Mouse (Mus musculus) large intestine, adult 2 months (tissue): ENCODE measurements at regions not wholly inside any gene's neighbourhood (a gene's known extent, or its start where the extent isn't known, plus 50 kb on each side); places are given as distances from the start of the nearest gene placed in this dataset.
"Not testable (repeated sequence)": the region's sequence is repeated elsewhere in the genome, so short reads cannot be mapped to it uniquely, and the experiment has no call there.

Experiments
- DNase-seq: peaks from one replicate; pipeline ENCODE4 v3.0.0-alpha.2; 2012; ENCODE audit warnings: low read depth, low spot score
- WGBS: fragments of 180-500 bp; shearing (Covaris S2); methylation state at CpG from one replicate; pipeline ENCODE4 v1.1.7; 2018; 5-methylcytosine and 5-hydroxymethylcytosine counted together

GRCm38 (mm10) chr16:42570246-42570996, 230.0 kb upstream of the Gap43 start:
- DNase-seq = no peak
- WGBS = 74% methylated on average over 6 of the region's 6 CpGs

- WGBS = 76% methylated on average over 2 of the region's 2 CpGs
Observed at GRCm38 (mm10) chr16:42569335-42569734, 228.9 kb upstream of the Gap43 start.

GRCm38 (mm10) chr16:42549591-42549990, 209.1 kb upstream of the Gap43 start:
- no peak for DNase-seq
- 67% methylated on average over 1 of the region's 1 CpGs for WGBS

More at GRCm38 (mm10) chr16:42569335-42569734, 228.9 kb upstream of the Gap43 start:
- DNase-seq = no peak

- 71% methylated on average over 14 of the region's 14 CpGs for WGBS
- DNase-seq = no peak
Observed at GRCm38 (mm10) chr16:42546229-42547163, 206.0 kb upstream of the Gap43 start.

GRCm38 (mm10) chr16:42517321-42517720, 176.9 kb upstream of the Gap43 start:
- DNase-seq = no peak
- 59% methylated on average over 4 of the region's 4 CpGs for WGBS

- WGBS = 67% methylated on average over 3 of the region's 3 CpGs
- no peak for DNase-seq
Observed at GRCm38 (mm10) chr16:42515929-42516328, 175.5 kb upstream of the Gap43 start.

- WGBS = 35% methylated on average over 9 of the region's 9 CpGs
- DNase-seq = no peak
Observed at GRCm38 (mm10) chr16:42505107-42505506, 164.7 kb upstream of the Gap43 start.

GRCm38 (mm10) chr16:42501713-42502112, 161.3 kb upstream of the Gap43 start:
- WGBS = 88% methylated on average over 2 of the region's 2 CpGs
- DNase-seq = no peak

GRCm38 (mm10) chr16:42501109-42501508, 160.7 kb upstream of the Gap43 start:
- 38% methylated on average over 3 of the region's 3 CpGs for WGBS

GRCm38 (mm10) chr16:42499514-42499913, 159.1 kb upstream of the Gap43 start:
- no peak for DNase-seq
- WGBS = 87% methylated on average over 6 of the region's 6 CpGs

More at GRCm38 (mm10) chr16:42501109-42501508, 160.7 kb upstream of the Gap43 start:
- DNase-seq = not testable (repeated sequence)

GRCm38 (mm10) chr16:42498368-42498767, 157.9 kb upstream of the Gap43 start:
- no peak for DNase-seq
- WGBS = 72% methylated on average over 2 of the region's 2 CpGs

- 92% methylated on average over 1 of the region's 1 CpGs for WGBS
- DNase-seq = no peak
Observed at GRCm38 (mm10) chr16:42493596-42493995, 153.1 kb upstream of the Gap43 start.

- no peak for DNase-seq
- 55% methylated on average over 4 of the region's 4 CpGs for WGBS
Observed at GRCm38 (mm10) chr16:42488745-42489144, 148.3 kb upstream of the Gap43 start.

- WGBS = 75% methylated on average over 5 of the region's 5 CpGs
- no peak for DNase-seq
Observed at GRCm38 (mm10) chr16:42479978-42480377, 139.5 kb upstream of the Gap43 start.

- DNase-seq = no peak
- WGBS = 88% methylated on average over 1 of the region's 1 CpGs
Observed at GRCm38 (mm10) chr16:42466976-42467375, 126.5 kb upstream of the Gap43 start.

GRCm38 (mm10) chr16:42456335-42456984, 116.0 kb upstream of the Gap43 start:
- 73% methylated on average over 8 of the region's 8 CpGs for WGBS
- DNase-seq = no peak

- WGBS = 54% methylated on average over 5 of the region's 5 CpGs
- DNase-seq = no peak
Observed at GRCm38 (mm10) chr16:42453338-42453737, 112.9 kb upstream of the Gap43 start.

- DNase-seq = no peak
- 69% methylated on average over 8 of the region's 8 CpGs for WGBS
Observed at GRCm38 (mm10) chr16:42449840-42450444, 109.5 kb upstream of the Gap43 start.

GRCm38 (mm10) chr16:42444863-42445423, 104.5 kb upstream of the Gap43 start:
- no peak for DNase-seq
- 29% methylated on average over 6 of the region's 6 CpGs for WGBS
